ENCODE assay signal across 30 mouse cellular contexts in the genomic region with DNA sequence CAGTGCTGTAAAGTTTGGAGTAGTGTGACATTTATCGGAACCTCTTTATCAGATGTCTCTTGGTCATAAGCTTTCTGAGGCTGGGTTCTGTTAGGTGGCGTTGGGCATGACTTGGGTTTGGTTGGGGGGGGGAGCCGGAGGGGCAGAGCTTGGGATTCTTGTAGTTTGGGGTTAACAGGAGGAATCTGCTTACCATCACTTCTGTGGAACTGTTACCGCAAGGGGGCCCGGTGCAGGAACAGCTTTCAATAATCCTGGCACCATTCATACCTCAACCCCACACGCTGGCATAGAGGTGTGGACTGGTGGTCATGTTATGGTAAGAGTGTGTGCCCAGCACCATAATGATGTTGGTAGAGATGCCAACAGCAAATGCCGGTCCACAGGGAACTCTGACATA.
"Had no signal": no experiment of that assay in that cellular context is flagged by ENCODE, and none has a peak within 500 bp of the region (broad histone marks: within the 10 kb centered on the region; RNA-seq: fewer than 3 reads in every experiment).

No protein-coding gene starts in this region.

- H3K36me3 ChIP-seq: limb, embryonic 10.5 days; limb, embryonic 12.5 days; limb, embryonic 13.5 days; limb, embryonic 15.5 days; liver, embryonic 12.5 days; liver, embryonic 13.5 days; liver, embryonic 15.5 days; lung, embryonic 15.5 days; midbrain, embryonic 10.5 days; midbrain, embryonic 12.5 days; midbrain, embryonic 13.5 days; midbrain, embryonic 15.5 days; neural tube, embryonic 12.5 days; neural tube, embryonic 13.5 days had no signal

- H3K4me3 ChIP-seq: limb, embryonic 10.5 days; limb, embryonic 12.5 days; limb, embryonic 13.5 days; limb, embryonic 15.5 days; liver, embryonic 12.5 days; liver, embryonic 13.5 days; liver, embryonic 15.5 days; lung, embryonic 15.5 days; megakaryocyte, embryonic 14.5 days; midbrain, embryonic 10.5 days; midbrain, embryonic 12.5 days; midbrain, embryonic 13.5 days; midbrain, embryonic 15.5 days; myocyte; neural tube, embryonic 12.5 days; neural tube, embryonic 13.5 days had no signal

- H3K9ac ChIP-seq: limb, embryonic 12.5 days; limb, embryonic 13.5 days; limb, embryonic 15.5 days; liver, embryonic 12.5 days; liver, embryonic 13.5 days; liver, embryonic 14.5 days; liver, embryonic 15.5 days; lung, embryonic 14.5 days; lung, embryonic 15.5 days; midbrain, embryonic 12.5 days; midbrain, embryonic 13.5 days; midbrain, embryonic 15.5 days; neural tube, embryonic 12.5 days; neural tube, embryonic 13.5 days had no signal

- H3K27ac ChIP-seq: limb, embryonic 10.5 days; limb, embryonic 12.5 days; limb, embryonic 13.5 days; limb, embryonic 15.5 days; liver, embryonic 12.5 days; liver, embryonic 13.5 days; liver, embryonic 14.5 days; liver, embryonic 15.5 days; lung, embryonic 15.5 days; macrophage; midbrain, embryonic 10.5 days; midbrain, embryonic 12.5 days; midbrain, embryonic 13.5 days; midbrain, embryonic 15.5 days; neural tube, embryonic 12.5 days; neural tube, embryonic 13.5 days had no signal

- ATAC-seq: liver, embryonic 12.5 days; lung, postnatal 0 days; midbrain, embryonic 13.5 days; midbrain, embryonic 15.5 days had no signal

- H3K4me1 ChIP-seq: liver, embryonic 13.5 days; liver, embryonic 15.5 days; neural tube, embryonic 12.5 days had no signal

- H3K9me3 ChIP-seq: limb, embryonic 10.5 days; limb, embryonic 12.5 days; limb, embryonic 13.5 days; limb, embryonic 15.5 days; liver, embryonic 12.5 days; liver, embryonic 13.5 days; liver, embryonic 15.5 days; lung, embryonic 15.5 days; midbrain, embryonic 10.5 days; midbrain, embryonic 12.5 days; midbrain, embryonic 13.5 days; midbrain, embryonic 15.5 days; neural tube, embryonic 12.5 days; neural tube, embryonic 13.5 days had no signal

- DNase-seq: left cerebral cortex, postnatal 4 days; liver; liver, embryonic 13.5 days; lung, adult 18-20 months; lung, adult 2 months; lung, embryonic 14.5 days; lung, postnatal 10 days; lung, postnatal 14 days; lung, postnatal 36 days; lung, postnatal 4 days; midbrain, embryonic 14.5 days had no signal

- H3K4me2 ChIP-seq: limb, embryonic 12.5 days; limb, embryonic 13.5 days; limb, embryonic 15.5 days; liver, embryonic 12.5 days; liver, embryonic 13.5 days; liver, embryonic 15.5 days; lung, embryonic 14.5 days; lung, embryonic 15.5 days; midbrain, embryonic 11.5 days; midbrain, embryonic 12.5 days; midbrain, embryonic 13.5 days; midbrain, embryonic 15.5 days; neural tube, embryonic 12.5 days; neural tube, embryonic 13.5 days had no signal

- H3K27me3 ChIP-seq: limb, embryonic 12.5 days; limb, embryonic 13.5 days; limb, embryonic 15.5 days; liver, embryonic 12.5 days; liver, embryonic 13.5 days; liver, embryonic 15.5 days; lung, embryonic 15.5 days; midbrain, embryonic 12.5 days; midbrain, embryonic 13.5 days; midbrain, embryonic 15.5 days; neural tube, embryonic 12.5 days; neural tube, embryonic 13.5 days had no signal
